Mouse (Mus musculus): ENCODE results near the gene Sfrp4.
A peak's percentile ranks its signal among the peaks of the same experiment; 100 is the strongest.

DNA sequence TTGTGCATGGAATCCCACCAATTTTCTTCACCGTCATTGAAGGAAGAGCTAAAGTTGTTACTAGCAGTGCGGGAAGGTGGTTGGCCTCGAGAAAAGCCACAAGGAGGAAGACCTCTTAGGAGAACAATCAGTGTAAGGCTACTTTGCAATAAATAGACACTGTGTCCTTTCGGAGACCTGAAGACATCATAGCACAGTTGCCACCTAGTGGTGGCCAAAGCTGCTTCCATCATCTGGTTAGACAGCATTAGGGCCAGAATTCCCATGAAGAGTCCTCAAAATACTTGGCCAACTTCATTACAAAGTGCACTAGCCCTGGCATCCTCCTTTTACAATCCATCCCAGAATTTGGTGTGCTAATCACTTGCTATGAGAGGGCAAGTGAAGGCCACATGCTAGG, 13.2 kb downstream of the Sfrp4 start:
- peak; percentile 34 for TF ChIP-seq CTCF (IDR thresholded peaks at IDR 0.05; ENCODE audit: control insufficient read depth, insufficient read depth, insufficient read length)
- TF ChIP-seq MYOD1 (IDR thresholded peaks at IDR 0.05; ENCODE audit: control insufficient read depth, insufficient read length, low read depth): no peak
